Mouse (Mus musculus): ENCODE measurements around the gene Zdbf2. TPM values are rescaled to one million over a fixed set of nuclear protein-coding genes. Genes with fewer than 3 reads are reported as not detected.
A peak's percentile ranks its signal among the peaks of the same experiment; 100 is the strongest.

The Zdbf2 gene
- polyA plus RNA-seq, 1 experiment from 2014 or later, result 0.25 TPM

GRCm38 (mm10) chr1:63266716-63267115 lies 6.3 kb upstream of the Zdbf2 start:
- Histone ChIP-seq H3K9ac (replicated peaks) (no peak overlapping the region), H3K27ac (ENCODE audit: low read depth) (no peak overlapping the region), H3K9me3 (ENCODE audit: low read length) (no peaks in the 10 kb centered on the region), H3K4me1 (ENCODE audit: insufficient read depth) (no peaks in the 10 kb centered on the region), H3K27me3 (ENCODE audit: insufficient read depth, low read length) (peaks cover 76% of the 10 kb centered on the region), H3K4me3 (ENCODE audit: low read depth, low read length) (no peak overlapping the region), H3K4me2 (ENCODE audit: low read depth, low read length) (no peak overlapping the region), H3K36me3 (replicated peaks; ENCODE audit: insufficient read depth, low read length) (no peaks in the 10 kb centered on the region)
- ATAC-seq, result no peak
- WGBS (ENCODE audit: insufficient replicate concordance), result 42% methylated on average over 15 of the region's 15 CpGs
- TF ChIP-seq CTCF (IDR thresholded peaks at IDR 0.05; ENCODE audit: low read depth) (no peak), EP300 (IDR thresholded peaks at IDR 0.05; ENCODE audit: low read depth) (no peak)
- no peak for DNase-seq

DNA sequence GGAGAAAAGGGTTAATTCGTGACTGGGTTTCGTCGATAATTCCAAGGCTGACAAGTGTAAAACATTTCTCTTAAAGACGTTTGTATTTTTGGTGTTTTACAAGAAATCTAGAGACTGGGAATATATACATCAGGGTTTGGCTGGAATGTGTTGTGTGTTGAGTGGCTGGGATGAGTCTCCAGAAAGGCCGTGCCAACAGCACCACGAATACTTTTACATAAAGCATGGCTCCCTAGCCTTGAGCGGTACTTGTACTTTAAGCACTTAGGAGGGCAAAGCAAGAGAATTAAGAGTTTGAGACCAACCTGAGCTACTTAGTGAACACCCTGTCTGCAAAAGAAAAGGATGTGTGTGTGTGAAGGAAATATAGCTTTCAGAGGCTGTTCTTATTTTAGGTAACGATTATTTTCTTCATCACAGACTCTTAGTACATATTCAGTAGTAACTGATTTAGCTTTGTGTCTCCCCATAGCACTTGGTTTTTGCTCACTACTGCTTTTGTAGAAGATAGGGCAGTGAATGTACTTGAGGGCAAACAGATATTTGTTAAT lies 865 bp upstream of the Zdbf2 start:
- 27% methylated on average over 8 of the region's 8 CpGs for WGBS (ENCODE audit: insufficient replicate concordance)
- DNase-seq, result no peak

GRCm38 (mm10) chr1:63273339-63273951 lies 380 bp downstream of the Zdbf2 start:
- no peak for DNase-seq
- 1% methylated on average over 68 of the region's 89 CpGs for WGBS (ENCODE audit: insufficient replicate concordance)
- Histone ChIP-seq H3K9ac (replicated peaks) (no peak overlapping the region; the same call in 1 of the 2 replicates), H3K27me3 (ENCODE audit: insufficient read depth, low read length) (peaks cover 72% of the 10 kb centered on the region), H3K36me3 (replicated peaks; ENCODE audit: insufficient read depth, low read length) (no peaks in the 10 kb centered on the region), H3K9me3 (ENCODE audit: low read length) (no peaks in the 10 kb centered on the region), H3K4me2 (ENCODE audit: low read depth, low read length) (peak overlapping the region; percentile 69), H3K27ac (ENCODE audit: low read depth) (no peak overlapping the region), H3K4me3 (ENCODE audit: low read depth, low read length) (peak overlapping the region; percentile 35), H3K4me1 (ENCODE audit: insufficient read depth) (0 out of 2 replicates have a peak, but pooled peaks cover 3% of the 10 kb centered on the region)
- ATAC-seq, result no peak
- TF ChIP-seq CTCF (IDR thresholded peaks at IDR 0.05; ENCODE audit: low read depth) (no peak), EP300 (IDR thresholded peaks at IDR 0.05; ENCODE audit: low read depth) (no peak)

More for the DNA sequence above, 865 bp upstream of the Zdbf2 start:
- Histone ChIP-seq H3K4me3 (ENCODE audit: low read depth, low read length) (no peak overlapping the region), H3K9ac (replicated peaks) (no peak overlapping the region), H3K27ac (ENCODE audit: low read depth) (no peak overlapping the region), H3K36me3 (replicated peaks; ENCODE audit: insufficient read depth, low read length) (no peaks in the 10 kb centered on the region), H3K9me3 (ENCODE audit: low read length) (no peaks in the 10 kb centered on the region), H3K27me3 (ENCODE audit: insufficient read depth, low read length) (peaks cover 78% of the 10 kb centered on the region), H3K4me2 (ENCODE audit: low read depth, low read length) (no peak overlapping the region), H3K4me1 (ENCODE audit: insufficient read depth) (0 out of 2 replicates have a peak, but pooled peaks cover 3% of the 10 kb centered on the region)
- ATAC-seq, result no peak
- TF ChIP-seq EP300 (IDR thresholded peaks at IDR 0.05; ENCODE audit: low read depth) (no peak), CTCF (IDR thresholded peaks at IDR 0.05; ENCODE audit: low read depth) (no peak)

DNA sequence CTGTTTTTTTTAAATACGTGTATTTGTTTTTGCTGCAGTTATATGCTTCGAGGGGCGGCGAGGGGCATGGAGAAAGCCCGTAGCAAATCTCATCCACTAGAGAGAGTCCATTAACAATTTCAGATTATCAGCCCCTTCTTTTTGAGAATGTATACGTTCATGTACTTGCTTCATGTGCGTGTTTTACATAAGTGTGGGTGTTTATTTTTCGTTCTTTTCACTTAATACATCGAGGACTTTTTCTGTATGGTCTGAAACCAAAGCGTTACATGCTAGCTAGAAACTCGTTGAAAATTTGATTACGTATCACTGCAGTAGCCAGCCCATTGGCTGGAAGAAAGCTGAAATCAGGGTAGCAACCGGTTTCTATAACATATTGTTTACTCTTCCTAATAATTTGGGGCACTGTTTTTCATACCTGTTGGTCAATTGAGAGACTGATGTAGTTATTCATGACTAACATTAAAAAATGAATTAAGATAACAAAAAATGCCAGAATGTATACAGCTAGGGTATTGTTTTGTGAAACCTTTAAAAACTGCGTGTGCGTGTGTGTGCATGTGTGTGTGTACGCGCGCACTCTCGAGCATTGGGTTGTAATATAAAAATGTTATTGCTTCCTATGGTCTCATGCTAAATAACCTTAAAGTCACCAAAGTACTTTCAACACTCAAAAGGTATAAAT lies 1.1 kb downstream of the Zdbf2 start:
- no peak overlapping the region for H3K9ac ChIP-seq (replicated peaks)
- H3K36me3 ChIP-seq (replicated peaks; ENCODE audit: insufficient read depth, low read length), result no peaks in the 10 kb centered on the region
- 20% methylated on average over 19 of the region's 19 CpGs for WGBS (ENCODE audit: insufficient replicate concordance)
- H3K4me3 ChIP-seq (ENCODE audit: low read depth, low read length), result peak overlapping the region; percentile 35
- DNase-seq, result no peak
- no peaks in the 10 kb centered on the region for H3K9me3 ChIP-seq (ENCODE audit: low read length)
- TF ChIP-seq CTCF (IDR thresholded peaks at IDR 0.05; ENCODE audit: low read depth), result no peak
- TF ChIP-seq EP300 (IDR thresholded peaks at IDR 0.05; ENCODE audit: low read depth), result no peak
- peak overlapping the region; percentile 69 for H3K4me2 ChIP-seq (ENCODE audit: low read depth, low read length)
- peaks cover 65% of the 10 kb centered on the region for H3K27me3 ChIP-seq (ENCODE audit: insufficient read depth, low read length)
- no peak for ATAC-seq
- H3K4me1 ChIP-seq (ENCODE audit: insufficient read depth), result 0 out of 2 replicates have a peak, but pooled peaks cover 3% of the 10 kb centered on the region
- H3K27ac ChIP-seq (ENCODE audit: low read depth), result no peak overlapping the region

DNA sequence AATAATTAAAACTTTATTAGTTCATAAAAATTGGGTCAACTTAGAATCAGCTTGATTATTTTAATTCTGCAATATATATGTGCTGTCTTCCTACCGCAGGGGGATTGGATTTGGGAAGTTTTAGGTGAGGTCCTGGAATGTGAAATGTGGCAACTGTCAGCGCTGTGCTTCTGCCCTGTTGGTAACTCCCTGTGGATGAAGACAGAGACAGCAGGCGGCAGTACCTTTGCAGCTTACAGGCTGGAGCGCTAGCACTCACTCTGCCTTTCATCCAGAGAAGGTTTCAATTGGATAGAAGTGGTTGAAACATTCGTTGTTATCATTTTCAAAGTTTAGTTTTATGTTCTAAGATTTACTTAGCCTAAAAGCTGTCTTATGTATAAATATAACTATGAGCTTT lies 5.0 kb downstream of the Zdbf2 start:
- H3K9me3 ChIP-seq (ENCODE audit: low read length), result no peaks in the 10 kb centered on the region
- ATAC-seq (no peak), DNase-seq (no peak)
- no peak overlapping the region for H3K4me3 ChIP-seq (ENCODE audit: low read depth, low read length)
- H3K27me3 ChIP-seq (ENCODE audit: insufficient read depth, low read length), result peaks cover 36% of the 10 kb centered on the region
- TF ChIP-seq EP300 (IDR thresholded peaks at IDR 0.05; ENCODE audit: low read depth), result no peak
- no peak for TF ChIP-seq CTCF (IDR thresholded peaks at IDR 0.05; ENCODE audit: low read depth)
- no peaks in the 10 kb centered on the region for H3K36me3 ChIP-seq (replicated peaks; ENCODE audit: insufficient read depth, low read length)
- 36% methylated on average over 5 of the region's 5 CpGs for WGBS (ENCODE audit: insufficient replicate concordance)
- H3K4me2 ChIP-seq (ENCODE audit: low read depth, low read length), result no peak overlapping the region
- H3K27ac ChIP-seq (ENCODE audit: low read depth), result no peak overlapping the region
- no peak overlapping the region for H3K9ac ChIP-seq (replicated peaks)
- H3K4me1 ChIP-seq (ENCODE audit: insufficient read depth), result 0 out of 2 replicates have a peak, but pooled peaks cover under 1% of the 10 kb centered on the region

DNA sequence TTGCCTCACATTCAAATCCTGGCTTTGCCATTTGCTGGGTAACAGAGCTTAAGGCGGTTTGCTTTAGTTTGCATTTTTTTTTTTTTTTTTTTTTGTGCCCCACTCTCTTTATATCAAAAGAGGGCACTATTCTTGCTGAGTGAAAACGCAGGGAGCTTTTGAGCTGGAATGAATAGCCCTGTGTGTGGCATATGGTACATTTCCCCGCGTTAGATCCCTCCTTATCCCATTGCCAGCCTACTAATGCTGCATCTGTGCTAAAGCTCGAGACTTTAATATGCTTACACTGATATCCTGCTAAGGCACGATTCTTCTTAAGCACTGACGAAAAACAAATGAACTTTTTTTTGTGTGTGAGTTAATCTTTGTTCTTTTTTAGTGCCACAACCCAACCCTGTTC lies 20.9 kb downstream of the Zdbf2 start:
- no peak overlapping the region for H3K9ac ChIP-seq (replicated peaks)
- no peak overlapping the region for H3K4me3 ChIP-seq (ENCODE audit: low read depth, low read length)
- H3K36me3 ChIP-seq (replicated peaks; ENCODE audit: insufficient read depth, low read length), result no peaks in the 10 kb centered on the region
- DNase-seq (no peak), ATAC-seq (no peak)
- H3K27me3 ChIP-seq (ENCODE audit: insufficient read depth, low read length), result no peaks in the 10 kb centered on the region
- H3K4me2 ChIP-seq (ENCODE audit: low read depth, low read length), result no peak overlapping the region
- TF ChIP-seq CTCF (IDR thresholded peaks at IDR 0.05; ENCODE audit: low read depth), result no peak
- no peak for TF ChIP-seq EP300 (IDR thresholded peaks at IDR 0.05; ENCODE audit: low read depth)
- WGBS (ENCODE audit: insufficient replicate concordance), result 57% methylated on average over 7 of the region's 7 CpGs
- no peaks in the 10 kb centered on the region for H3K4me1 ChIP-seq (ENCODE audit: insufficient read depth)
- no peaks in the 10 kb centered on the region for H3K9me3 ChIP-seq (ENCODE audit: low read length)
- no peak overlapping the region for H3K27ac ChIP-seq (ENCODE audit: low read depth)
